Mouse (Mus musculus): Measurements from ENCODE around the gene Brms1. TPM values are rescaled to one million over a fixed set of nuclear protein-coding genes. Genes with fewer than 3 reads are reported as not detected.
"Not testable (repeated sequence)": the region's sequence is repeated elsewhere in the genome, so short reads cannot be mapped to it uniquely, and the experiment has no call there.

Brms1 gene
- total RNA-seq (2014; fragmentation: Nextera tagmentation), result 32.0 and 35.7 TPM in 2 replicates
- total RNA-seq (2017), result 33.6 and 43.3 TPM in 2 replicates

- peak; percentile 83 for ATAC-seq (replicated peaks; ENCODE audit: poor library complexity, severe bottlenecking)
Measured at GRCm38 (mm10) chr19:5040862-5041523, at the start of gene Brms1. Brms1 (plus strand) TSS chr19:5041354.

- ATAC-seq (replicated peaks; ENCODE audit: poor library complexity, severe bottlenecking), result no peak
Measured at GRCm38 (mm10) chr19:4992371-4992770, 48.8 kb upstream of the Brms1 start.

GRCm38 (mm10) chr19:4992904-4993303 is 48.2 kb upstream of the Brms1 start:
- peak; percentile 71 for ATAC-seq (replicated peaks; ENCODE audit: poor library complexity, severe bottlenecking)

GRCm38 (mm10) chr19:4994043-4994442 is 47.1 kb upstream of the Brms1 start:
- ATAC-seq (replicated peaks; ENCODE audit: poor library complexity, severe bottlenecking), result no peak

- ATAC-seq (replicated peaks; ENCODE audit: poor library complexity, severe bottlenecking), result peak; percentile 59
Measured at GRCm38 (mm10) chr19:4999445-5000140, 41.6 kb upstream of the Brms1 start.

GRCm38 (mm10) chr19:5001666-5002406 is 39.3 kb upstream of the Brms1 start:
- peak; percentile 72 for ATAC-seq (replicated peaks; ENCODE audit: poor library complexity, severe bottlenecking)

GRCm38 (mm10) chr19:5003644-5004043 is 37.5 kb upstream of the Brms1 start:
- ATAC-seq (replicated peaks; ENCODE audit: poor library complexity, severe bottlenecking), result not testable (repeated sequence)

- ATAC-seq (replicated peaks; ENCODE audit: poor library complexity, severe bottlenecking), result no peak
Measured at GRCm38 (mm10) chr19:5004925-5005324, 36.2 kb upstream of the Brms1 start.

- no peak for ATAC-seq (replicated peaks; ENCODE audit: poor library complexity, severe bottlenecking)
Measured at GRCm38 (mm10) chr19:5013138-5013537, 28.0 kb upstream of the Brms1 start.

GRCm38 (mm10) chr19:5014961-5015398 is 26.2 kb upstream of the Brms1 start:
- no peak for ATAC-seq (replicated peaks; ENCODE audit: poor library complexity, severe bottlenecking)

GRCm38 (mm10) chr19:5016221-5016742 is 24.9 kb upstream of the Brms1 start:
- no peak for ATAC-seq (replicated peaks; ENCODE audit: poor library complexity, severe bottlenecking)

- peak; percentile 84 for ATAC-seq (replicated peaks; ENCODE audit: poor library complexity, severe bottlenecking)
Measured at GRCm38 (mm10) chr19:5016782-5017181, 24.4 kb upstream of the Brms1 start.

GRCm38 (mm10) chr19:5017611-5018010 is 23.5 kb upstream of the Brms1 start:
- no peak for ATAC-seq (replicated peaks; ENCODE audit: poor library complexity, severe bottlenecking)

- ATAC-seq (replicated peaks; ENCODE audit: poor library complexity, severe bottlenecking), result no peak
Measured at GRCm38 (mm10) chr19:5018191-5018590, 23.0 kb upstream of the Brms1 start.

- ATAC-seq (replicated peaks; ENCODE audit: poor library complexity, severe bottlenecking), result no peak
Measured at GRCm38 (mm10) chr19:5021416-5021815, 19.7 kb upstream of the Brms1 start.

GRCm38 (mm10) chr19:5023621-5024479 is 17.3 kb upstream of the Brms1 start, which contains the start of gene Slc29a2:
Slc29a2 (plus strand) TSS chr19:5023860.
- peak; percentile 96 for ATAC-seq (replicated peaks; ENCODE audit: poor library complexity, severe bottlenecking)

- no peak for ATAC-seq (replicated peaks; ENCODE audit: poor library complexity, severe bottlenecking)
Measured at GRCm38 (mm10) chr19:5026111-5026510, 15.0 kb upstream of the Brms1 start.

GRCm38 (mm10) chr19:5032686-5033085 is 8.5 kb upstream of the Brms1 start:
- ATAC-seq (replicated peaks; ENCODE audit: poor library complexity, severe bottlenecking), result no peak

- no peak for ATAC-seq (replicated peaks; ENCODE audit: poor library complexity, severe bottlenecking)
Measured at GRCm38 (mm10) chr19:5036577-5036976, 4.6 kb upstream of the Brms1 start.

All from granulocyte monocyte progenitor cell, adult 5-6 weeks (primary cell).